Mouse (Mus musculus) activated CD4-positive, CD25-positive, alpha-beta regulatory T cell, adult 4 months (primary cell): ENCODE results near the gene Farsb. TPM values are rescaled to one million over a fixed set of nuclear protein-coding genes. Genes with fewer than 3 reads are reported as not detected.

Experiments used
- ATAC-seq: one replicate; pipeline ENCODE4 v1.8.0; 2017
- polyA plus RNA-seq, 2 experiments: library from polyadenylated mRNA; unstranded; fragments of 100-300 nt; shearing (Covaris generic); gene quantifications; one replicate each; pipeline ENCODE4 v1.2.1; 2017

Gene Farsb
- polyA plus RNA-seq, 2 experiments from 2014 or later, result 65.2 to 75.3 TPM

- no peak for ATAC-seq
These were observed 5.3 kb downstream of the Farsb start for GRCm38 (mm10) chr1:78483430-78483829.

GRCm38 (mm10) chr1:78472441-78472840 lies 16.3 kb downstream of the Farsb start:
- ATAC-seq, result no peak

DNA sequence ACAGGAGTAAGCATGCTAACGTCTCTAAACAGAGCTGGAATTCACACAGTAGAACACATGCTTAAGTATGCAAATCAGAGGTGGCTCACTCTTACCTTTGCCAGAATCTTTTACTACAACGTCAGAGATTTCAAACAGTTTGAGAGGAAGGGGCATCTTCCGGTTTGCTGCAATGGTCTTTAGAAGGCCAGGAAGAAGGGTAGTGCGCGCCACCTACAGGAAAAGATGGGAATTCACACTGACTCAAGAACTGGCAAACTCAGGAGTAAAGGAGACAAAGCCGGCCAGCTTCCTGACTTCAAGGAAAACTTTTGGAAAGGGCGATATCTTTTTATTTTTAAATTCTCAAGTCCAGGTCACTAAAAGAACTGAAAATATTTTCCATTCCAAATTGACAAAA lies 34.0 kb downstream of the Farsb start:
- ATAC-seq, result peak; percentile 60

DNA sequence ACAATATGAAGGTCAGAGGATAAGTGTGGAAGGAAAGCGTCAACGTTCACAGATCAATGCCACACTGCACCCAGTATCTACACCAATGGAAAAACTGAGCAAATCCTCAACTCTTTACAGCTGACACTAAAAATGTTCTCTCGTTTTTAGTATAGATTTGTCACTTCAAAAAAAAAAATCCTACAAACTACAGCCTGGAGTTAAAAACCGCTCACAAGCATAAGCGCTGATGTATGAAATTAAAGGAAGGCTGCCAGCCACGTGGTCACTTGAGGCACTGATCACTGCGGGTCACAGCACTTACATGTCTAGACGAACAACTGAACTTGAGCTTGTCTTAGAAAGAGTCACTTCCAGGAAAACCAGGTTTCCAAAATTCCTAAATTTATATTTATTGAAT lies 34.8 kb downstream of the Farsb start:
- peak; percentile 26 for ATAC-seq

DNA sequence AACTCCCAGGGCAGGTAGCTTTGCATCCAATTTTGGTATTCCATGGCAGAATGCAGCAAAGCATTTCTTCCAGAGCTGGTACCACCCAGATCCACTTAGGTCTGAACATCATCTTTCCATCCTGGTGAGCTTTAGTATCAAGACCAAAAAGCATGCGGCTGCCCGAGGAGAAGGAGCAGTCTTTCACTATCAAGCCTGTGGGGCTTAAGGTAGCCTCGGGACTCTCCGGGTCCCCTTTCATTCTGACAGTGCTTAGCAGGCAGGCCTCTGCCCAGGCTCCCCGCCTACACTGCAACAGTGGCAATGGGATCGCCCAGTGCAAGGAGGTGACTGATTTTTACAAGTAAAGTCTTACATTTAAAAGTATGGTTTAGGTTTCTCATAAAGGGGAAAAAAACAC lies 36.2 kb downstream of the Farsb start:
- no peak for ATAC-seq

- ATAC-seq, result no peak
These were observed 37.4 kb downstream of the Farsb start for GRCm38 (mm10) chr1:78451070-78451854.

GRCm38 (mm10) chr1:78448091-78448490 lies 40.6 kb downstream of the Farsb start:
- no peak for ATAC-seq

GRCm38 (mm10) chr1:78446742-78447141 lies 42.0 kb downstream of the Farsb start:
- no peak for ATAC-seq

DNA sequence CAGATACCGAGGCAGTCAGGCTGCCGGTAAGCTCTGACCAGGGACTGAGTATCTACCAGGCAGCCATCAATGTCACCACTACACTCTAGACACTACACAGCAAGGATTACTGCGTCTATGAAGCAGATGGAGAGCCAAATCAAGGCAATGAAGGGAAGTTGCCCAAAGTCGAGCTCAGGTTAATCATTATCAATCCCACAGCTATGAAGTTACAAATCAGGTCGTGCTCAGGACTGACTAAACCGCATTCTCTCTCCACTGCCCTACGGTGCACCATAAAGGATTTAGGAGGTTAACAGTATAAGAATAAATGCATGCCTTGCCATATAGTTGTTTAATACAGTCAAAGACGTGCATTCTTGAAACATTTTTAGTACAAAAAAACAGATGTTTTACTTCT lies 42.5 kb downstream of the Farsb start:
- ATAC-seq, result no peak

DNA sequence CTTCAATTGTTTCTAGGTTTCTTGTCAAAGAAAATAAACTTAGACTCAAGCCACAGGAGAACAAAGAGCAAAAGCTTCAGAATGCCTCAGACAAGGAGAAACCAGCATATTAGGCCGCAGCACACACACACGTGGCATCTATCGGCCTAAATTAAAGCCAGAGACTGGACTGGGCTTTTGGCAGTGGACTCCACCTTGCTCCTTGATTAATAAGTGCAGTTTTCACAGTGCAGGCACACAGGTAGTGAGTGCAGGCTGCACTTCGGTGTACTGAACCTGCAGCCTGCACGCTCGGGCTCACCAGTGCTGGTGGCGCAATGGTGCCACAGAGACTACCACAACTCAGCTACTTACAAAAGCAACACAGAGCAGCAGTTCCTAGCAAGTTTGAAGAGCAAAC lies 45.6 kb downstream of the Farsb start:
- no peak for ATAC-seq

DNA sequence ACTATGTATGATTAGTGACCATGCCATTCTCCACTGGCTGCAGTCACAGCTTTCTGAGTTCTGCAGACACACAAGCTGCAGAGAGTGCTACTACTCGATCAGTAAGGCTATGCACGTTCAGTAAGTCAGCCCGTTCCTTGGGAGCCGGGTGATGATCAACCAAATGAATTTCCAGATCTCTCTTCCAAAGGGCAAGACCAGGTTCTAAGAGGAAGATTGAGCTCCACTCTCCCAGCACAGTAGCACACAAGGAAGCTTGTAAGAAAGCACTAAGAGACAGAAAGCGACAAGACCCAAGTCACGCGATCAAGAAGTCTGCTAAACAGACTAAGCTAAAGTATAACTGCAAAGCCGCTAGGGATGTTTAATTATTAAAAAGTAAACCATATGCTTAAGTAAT lies 48.0 kb downstream of the Farsb start:
- ATAC-seq, result no peak

GRCm38 (mm10) chr1:78437150-78437549 lies 51.5 kb downstream of the Farsb start:
- ATAC-seq, result no peak

- ATAC-seq, result peak; percentile 21
These were observed 52.3 kb downstream of the Farsb start for GRCm38 (mm10) chr1:78436445-78436844.

- peak; percentile 72 for ATAC-seq
These were observed 52.7 kb downstream of the Farsb start for GRCm38 (mm10) chr1:78435967-78436366.

GRCm38 (mm10) chr1:78433472-78433871 lies 55.2 kb downstream of the Farsb start:
- ATAC-seq, result no peak

- ATAC-seq, result no peak
These were observed 59.8 kb downstream of the Farsb start for GRCm38 (mm10) chr1:78428851-78429250.

- no peak for ATAC-seq
These were observed 61.9 kb downstream of the Farsb start for GRCm38 (mm10) chr1:78426841-78427240.

- ATAC-seq, result no peak
These were observed 62.6 kb downstream of the Farsb start for GRCm38 (mm10) chr1:78425793-78426700.

GRCm38 (mm10) chr1:78425309-78425708 lies 63.4 kb downstream of the Farsb start:
- ATAC-seq, result no peak

- ATAC-seq, result no peak
These were observed 63.8 kb downstream of the Farsb start for GRCm38 (mm10) chr1:78424848-78425247.

GRCm38 (mm10) chr1:78422576-78422975 lies 66.1 kb downstream of the Farsb start:
- peak; percentile 94 for ATAC-seq

DNA sequence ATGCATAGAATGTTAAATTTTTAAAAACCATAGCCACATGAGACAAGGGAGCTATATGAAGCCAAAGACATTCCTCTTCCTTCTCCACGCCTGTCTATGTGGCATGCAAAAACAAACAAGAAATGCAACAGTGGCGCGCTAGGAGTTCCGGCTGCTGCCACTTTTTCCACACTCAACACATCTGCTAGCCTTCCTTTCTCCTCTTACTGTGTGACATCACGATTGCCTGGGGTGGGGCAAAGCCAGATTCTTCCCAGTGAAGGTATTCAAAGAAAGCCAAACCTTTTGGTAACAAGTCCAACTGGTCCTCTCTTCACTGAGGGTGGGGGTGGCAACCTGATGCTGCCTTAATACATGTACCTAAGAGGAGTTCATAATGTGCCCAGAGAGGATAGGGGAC lies 66.9 kb downstream of the Farsb start:
- no peak for ATAC-seq

- no peak for ATAC-seq
These were observed 68.4 kb downstream of the Farsb start for GRCm38 (mm10) chr1:78420271-78420670.

DNA sequence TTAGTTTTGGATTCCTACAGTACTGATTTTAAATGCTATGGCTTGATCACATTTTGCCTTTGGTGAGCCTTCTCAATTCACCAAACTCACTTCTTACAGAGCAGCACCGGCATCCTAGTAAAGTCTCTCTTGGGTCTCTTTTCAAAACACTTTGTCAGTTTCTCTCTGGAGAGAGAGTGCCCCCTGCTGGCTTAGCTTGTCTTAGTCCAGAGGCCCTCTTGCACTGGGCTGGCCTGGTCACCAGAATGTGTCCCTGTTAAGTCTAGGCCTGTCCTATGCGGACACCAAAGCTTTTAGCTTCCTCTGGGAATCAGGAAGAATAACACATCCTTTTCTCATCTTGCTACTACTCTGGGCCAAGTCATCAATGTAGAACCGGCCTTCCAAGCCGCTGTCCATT lies 69.1 kb downstream of the Farsb start:
- no peak for ATAC-seq
